Mouse (Mus musculus) hindbrain, embryonic 11.5 days (tissue): ENCODE data around the gene Mark1. TPM values are rescaled to one million over a fixed set of nuclear protein-coding genes. Genes with fewer than 3 reads are reported as not detected.

Experiments
- polyA plus RNA-seq: library from polyadenylated mRNA; unstranded; fragments of >200 nt; fragmentation: Nextera tagmentation; extraction: Ambion mirVana; gene quantifications from 2 replicates; pipeline ENCODE4 v1.2.1, GENCODE M21; 2014

Mark1 gene
- polyA plus RNA-seq, 1 experiment from 2014 or later, result 6.7 TPM

Other genes starting within 250 kb of the Mark1 start
- gene Marc1, start 188.3 kb downstream of the Mark1 start, polyA plus RNA-seq, result 0.21 and 0.26 TPM in 2 replicates
- 109 and 114 TPM in 2 replicates for gene Marc2, start 153.1 kb downstream of the Mark1 start, polyA plus RNA-seq
- 0.86 and 0.96 TPM in 2 replicates for gene C130074G19Rik, start 116.4 kb downstream of the Mark1 start, polyA plus RNA-seq
- 23.3 and 23.6 TPM in 2 replicates for gene Rab3gap2, start 204.5 kb upstream of the Mark1 start, polyA plus RNA-seq